Comparison of ENCODE assay signal across 24 mouse cellular contexts in the genomic region with DNA sequence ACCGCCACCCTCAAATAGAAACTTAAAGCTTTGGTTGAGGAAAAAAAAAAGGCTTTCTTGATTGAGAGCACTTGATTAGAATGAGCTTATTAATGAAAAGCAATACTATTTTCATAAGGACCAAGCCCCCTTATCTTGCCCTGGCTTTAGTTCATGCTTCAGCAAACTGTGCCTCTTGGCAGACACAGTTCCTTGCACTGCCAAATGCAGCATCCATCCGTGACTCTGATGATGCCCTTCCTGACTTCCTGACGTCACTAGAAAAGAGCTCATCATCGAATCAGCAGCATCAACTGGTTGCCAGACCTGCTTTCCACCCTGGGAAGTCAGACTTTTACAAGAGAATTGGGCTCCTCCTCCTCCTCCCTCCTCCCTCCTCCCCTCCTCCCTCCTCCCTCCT.
"Had no signal": no experiment of that assay in that cellular context is flagged by ENCODE, and none has a peak within 500 bp of the region (broad histone marks: within the 10 kb centered on the region; RNA-seq: fewer than 3 reads in every experiment).

No protein-coding gene starts in this region.

- H3K36me3 ChIP-seq: heart, embryonic 10.5 days; heart, embryonic 12.5 days; hindbrain, embryonic 10.5 days; hindbrain, embryonic 12.5 days; hindbrain, embryonic 15.5 days; intestine, embryonic 15.5 days; limb, embryonic 13.5 days; limb, embryonic 15.5 days; liver, embryonic 12.5 days had no signal

- H3K9me3 ChIP-seq: heart, embryonic 10.5 days; heart, embryonic 12.5 days; hindbrain, embryonic 10.5 days; hindbrain, embryonic 12.5 days; hindbrain, embryonic 15.5 days; intestine, embryonic 15.5 days; limb, embryonic 13.5 days; limb, embryonic 15.5 days; liver, embryonic 12.5 days had no signal

- H3K27me3 ChIP-seq: heart, embryonic 12.5 days; hindbrain, embryonic 12.5 days; hindbrain, embryonic 15.5 days; intestine, embryonic 15.5 days; limb, embryonic 13.5 days; limb, embryonic 15.5 days; liver, embryonic 12.5 days had no signal

- H3K9ac ChIP-seq: heart, embryonic 12.5 days; hindbrain, embryonic 12.5 days; hindbrain, embryonic 15.5 days; intestine, embryonic 15.5 days; limb, embryonic 13.5 days; limb, embryonic 15.5 days; liver, embryonic 12.5 days; liver, embryonic 14.5 days had no signal

- DNase-seq: gastrocnemius, adult 2 months; gastrocnemius, postnatal 10 days; gastrocnemius, postnatal 25 days; heart, adult 18-20 months; heart, postnatal 10 days; heart, postnatal 4 days; kidney, adult 18-20 months; kidney, postnatal 10 days; layer of hippocampus, adult 9-11 months; layer of hippocampus, postnatal 36 days had no signal

- ATAC-seq: inflammation-experienced regulatory T-cells, adult 6 months; intestine, embryonic 15.5 days; intestine, postnatal 0 days; liver, embryonic 12.5 days had no signal

- H3K4me3 ChIP-seq: gastrocnemius, adult 2 months; heart, embryonic 10.5 days; heart, embryonic 12.5 days; hindbrain, embryonic 10.5 days; hindbrain, embryonic 12.5 days; hindbrain, embryonic 15.5 days; intestine, embryonic 15.5 days; layer of hippocampus, adult 2 months; left cerebral cortex, adult 2 months; limb, embryonic 13.5 days; limb, embryonic 15.5 days; liver, embryonic 12.5 days had no signal

- H3K4me1 ChIP-seq: heart, embryonic 10.5 days; heart, embryonic 12.5 days; hindbrain, embryonic 12.5 days; hindbrain, embryonic 15.5 days; intestine, embryonic 15.5 days; limb, embryonic 13.5 days; limb, embryonic 15.5 days; liver, embryonic 12.5 days had no signal

- H3K27ac ChIP-seq: gastrocnemius, adult 2 months; heart, embryonic 10.5 days; hindbrain, embryonic 10.5 days; hindbrain, embryonic 12.5 days; hindbrain, embryonic 15.5 days; intestine, embryonic 15.5 days; layer of hippocampus, adult 2 months; left cerebral cortex, adult 2 months; limb, embryonic 13.5 days; limb, embryonic 15.5 days; liver, embryonic 12.5 days; liver, embryonic 14.5 days had no signal

- H3K4me2 ChIP-seq: heart, embryonic 12.5 days; hindbrain, embryonic 12.5 days; hindbrain, embryonic 15.5 days; intestine, embryonic 15.5 days; limb, embryonic 13.5 days; limb, embryonic 15.5 days; liver, embryonic 12.5 days had no signal
